Mouse (Mus musculus): Measurements from ENCODE around the gene Spin1. TPM values are rescaled to one million over a fixed set of nuclear protein-coding genes. Genes with fewer than 3 reads are reported as not detected.
A peak's percentile ranks its signal among the peaks of the same experiment; 100 is the strongest.

Spin1 gene
- total and polyA plus RNA-seq, 3 experiments, result 8.5 to 67.6 (median 54.1) TPM

- DNase-seq, result no peak
These were observed 35.6 kb downstream of the Spin1 start for GRCm38 (mm10) chr13:51136315-51136714.

GRCm38 (mm10) chr13:51136996-51137701 is 36.5 kb downstream of the Spin1 start:
- peak; percentile 78 for DNase-seq

- no peak for DNase-seq
These were observed 37.0 kb downstream of the Spin1 start for GRCm38 (mm10) chr13:51137702-51138031.

GRCm38 (mm10) chr13:51147106-51147505 is 46.4 kb downstream of the Spin1 start:
- no peak for DNase-seq

GRCm38 (mm10) chr13:51152966-51153669 is 52.4 kb downstream of the Spin1 start:
- DNase-seq, result no peak

- peak; percentile 57 for DNase-seq
These were observed 53.0 kb downstream of the Spin1 start for GRCm38 (mm10) chr13:51153670-51154030.

GRCm38 (mm10) chr13:51155178-51156013 is 54.7 kb downstream of the Spin1 start:
- peak; percentile 66 for DNase-seq

GRCm38 (mm10) chr13:51156014-51156386 is 55.3 kb downstream of the Spin1 start:
- DNase-seq, result peak; percentile 67

- DNase-seq, result no peak
These were observed 56.6 kb downstream of the Spin1 start for GRCm38 (mm10) chr13:51157291-51157690.

- no peak for DNase-seq
These were observed 61.0 kb downstream of the Spin1 start for GRCm38 (mm10) chr13:51161672-51162071.

GRCm38 (mm10) chr13:51162246-51162645 is 61.6 kb downstream of the Spin1 start:
- DNase-seq, result no peak

GRCm38 (mm10) chr13:51166711-51167110 is 66.0 kb downstream of the Spin1 start:
- no peak for DNase-seq

GRCm38 (mm10) chr13:51170215-51170614 is 69.5 kb downstream of the Spin1 start:
- DNase-seq, result no peak

- DNase-seq, result peak; percentile 62
These were observed 70.3 kb downstream of the Spin1 start, which contains the start of gene Nxnl2 for GRCm38 (mm10) chr13:51170691-51171680. TSS of gene Nxnl2 (plus strand) at chr13:51171022.

- DNase-seq, result no peak
These were observed 71.9 kb downstream of the Spin1 start for GRCm38 (mm10) chr13:51172601-51173000.

GRCm38 (mm10) chr13:51178932-51179331 is 78.3 kb downstream of the Spin1 start:
- DNase-seq, result no peak

GRCm38 (mm10) chr13:51179362-51179761 is 78.7 kb downstream of the Spin1 start:
- DNase-seq, result no peak

- DNase-seq, result no peak
These were observed 81.6 kb downstream of the Spin1 start for GRCm38 (mm10) chr13:51182236-51182635.

GRCm38 (mm10) chr13:51184896-51185295 is 84.2 kb downstream of the Spin1 start:
- DNase-seq, result no peak

- no peak for DNase-seq
These were observed 89.7 kb downstream of the Spin1 start for GRCm38 (mm10) chr13:51190336-51190735.

- peak; percentile 34 for DNase-seq
These were observed 90.9 kb downstream of the Spin1 start for GRCm38 (mm10) chr13:51191416-51192140.
